Mouse (Mus musculus) kidney, postnatal 10 days (tissue): ENCODE measurements around the gene Jund.

Experiments used
- DNase-seq: peaks from one replicate; pipeline ENCODE4 v3.0.0; 2021; ENCODE audit warnings: mixed read lengths

Gene Jund

GRCm38 (mm10) chr8:70675336-70675735 is 23.4 kb upstream of the Jund start:
- DNase-seq = no peak

GRCm38 (mm10) chr8:70677451-70678080 is 21.2 kb upstream of the Jund start:
- peak; percentile 58 for DNase-seq

DNA sequence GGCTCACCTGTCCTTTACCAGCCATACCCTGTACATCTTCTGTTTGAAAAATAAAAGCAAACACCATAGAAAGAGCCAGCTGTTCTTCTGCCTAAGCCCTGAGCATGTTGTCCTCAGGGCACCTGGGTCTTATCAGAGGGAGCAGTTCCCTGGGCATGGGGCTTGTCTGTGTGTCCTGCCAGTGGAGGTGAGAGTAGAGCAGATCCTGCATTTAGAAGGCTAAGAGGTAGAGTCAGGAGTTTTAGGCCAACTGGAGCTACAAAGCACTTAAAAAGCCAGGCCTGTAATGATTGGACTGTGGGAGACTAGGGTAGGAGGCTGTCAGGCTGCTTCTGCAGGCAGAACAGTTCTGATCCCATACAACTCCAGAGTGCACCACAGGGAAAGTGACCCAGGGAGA is 20.1 kb upstream of the Jund start:
- no peak for DNase-seq

DNA sequence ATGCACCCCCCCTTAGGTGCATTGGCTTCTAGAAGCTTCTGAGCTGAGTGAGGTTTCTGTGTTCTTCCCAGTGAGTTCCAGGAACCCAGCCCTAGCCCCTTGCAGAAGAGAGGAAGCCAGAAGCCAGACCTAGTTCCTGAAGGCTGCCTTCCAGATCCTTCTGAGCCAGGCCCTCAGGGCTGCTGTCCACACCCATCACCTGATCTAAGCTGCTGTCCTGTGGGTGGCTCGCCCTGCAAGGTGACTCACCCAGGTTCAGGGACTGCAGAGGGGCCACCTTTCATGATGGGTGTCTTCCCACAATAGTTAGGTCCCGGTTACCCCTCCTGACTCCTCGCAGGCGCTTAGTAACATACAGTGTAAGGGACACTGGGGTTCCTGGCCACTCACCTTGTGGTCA is 19.3 kb upstream of the Jund start:
- DNase-seq = no peak

- peak; percentile 67 for DNase-seq
Observed at GRCm38 (mm10) chr8:70680039-70680438, 18.7 kb upstream of the Jund start.

GRCm38 (mm10) chr8:70681410-70681809 is 17.3 kb upstream of the Jund start:
- no peak for DNase-seq

DNA sequence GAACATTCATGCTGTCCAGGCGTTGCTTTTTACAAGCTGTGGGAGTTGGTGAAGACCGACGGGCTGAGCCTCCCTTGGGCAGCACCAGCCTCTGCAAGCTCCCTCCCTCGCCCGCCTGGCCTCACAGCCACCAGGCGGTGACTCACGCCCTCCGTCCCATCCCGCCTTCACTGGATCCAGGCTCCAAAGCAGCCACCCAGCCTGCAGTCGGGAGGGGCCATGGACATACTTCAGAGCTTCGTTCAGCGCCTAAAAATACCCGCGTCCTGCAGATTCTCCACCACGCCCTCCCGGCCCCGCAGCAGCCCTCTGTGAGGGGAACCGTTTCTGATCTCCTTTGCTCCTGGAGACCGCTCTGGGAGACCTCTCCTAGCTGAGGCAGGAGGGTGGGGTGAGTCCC is 16.6 kb upstream of the Jund start:
- DNase-seq = peak; percentile 73

DNA sequence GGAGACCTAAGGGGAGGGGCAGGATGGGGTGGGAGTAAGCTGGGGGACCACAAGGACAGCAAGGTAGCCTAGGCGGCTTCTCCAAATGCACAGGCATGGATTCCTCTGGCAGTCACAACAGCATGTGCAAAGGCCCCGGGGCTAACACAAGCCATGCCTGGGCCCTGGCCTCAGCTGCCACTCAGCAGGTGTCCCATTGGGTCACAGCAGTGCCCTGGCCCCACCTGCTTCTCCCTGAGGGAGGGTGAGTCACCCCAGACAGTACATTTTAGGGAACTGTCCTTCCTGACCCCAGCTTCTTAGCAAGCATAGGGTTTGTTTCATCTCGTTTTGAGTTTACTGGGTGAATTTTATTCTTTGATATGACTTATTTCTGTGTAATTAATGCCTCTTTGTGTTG is 16.1 kb upstream of the Jund start:
- no peak for DNase-seq

DNA sequence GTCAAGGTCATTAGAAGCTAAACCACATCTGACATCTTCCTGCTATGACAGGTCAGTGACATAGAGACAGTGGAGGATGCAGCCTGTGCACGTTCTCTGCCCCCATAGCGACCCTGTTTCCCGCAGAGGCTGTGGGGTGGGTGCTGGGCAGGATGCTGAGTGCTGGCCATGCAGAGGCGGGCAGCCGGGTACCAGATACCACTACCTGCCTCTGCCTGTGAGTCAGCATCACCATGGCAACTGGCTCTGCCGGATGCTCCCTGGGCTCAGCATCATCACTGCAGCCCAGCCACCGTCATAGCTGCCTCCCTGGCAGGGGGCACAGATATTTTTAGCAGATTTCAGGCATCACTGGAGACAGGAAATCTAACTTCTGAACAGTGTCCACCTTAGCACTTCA is 14.5 kb upstream of the Jund start:
- no peak for DNase-seq

GRCm38 (mm10) chr8:70687576-70687975 is 11.2 kb upstream of the Jund start:
- peak; percentile 84 for DNase-seq

GRCm38 (mm10) chr8:70688136-70688535 is 10.6 kb upstream of the Jund start:
- no peak for DNase-seq

DNA sequence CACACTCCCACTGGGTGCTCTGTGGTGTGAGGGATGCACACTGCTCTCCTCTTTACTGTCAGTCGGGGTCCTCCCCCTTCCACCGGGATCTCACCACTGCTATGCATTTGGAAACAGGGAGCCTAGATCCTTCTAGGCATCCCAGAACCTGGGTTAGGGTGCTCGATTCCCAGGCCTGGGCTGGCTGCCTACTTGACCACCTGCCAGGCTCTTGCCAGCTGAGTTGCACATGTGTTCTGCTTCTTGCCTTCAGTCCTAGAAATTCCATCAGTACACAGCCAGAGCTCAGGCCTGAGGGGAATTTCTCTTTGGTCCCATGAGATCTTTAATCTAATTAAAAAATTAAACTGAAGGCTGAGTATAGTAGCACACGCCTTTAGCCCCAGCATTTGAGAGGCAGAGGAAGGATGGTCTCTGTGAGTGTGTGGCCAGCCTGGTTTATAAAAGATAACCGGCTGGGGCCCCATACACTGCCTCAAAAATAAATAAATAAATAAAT is 8.8 kb upstream of the Jund start:
- DNase-seq = no peak

DNA sequence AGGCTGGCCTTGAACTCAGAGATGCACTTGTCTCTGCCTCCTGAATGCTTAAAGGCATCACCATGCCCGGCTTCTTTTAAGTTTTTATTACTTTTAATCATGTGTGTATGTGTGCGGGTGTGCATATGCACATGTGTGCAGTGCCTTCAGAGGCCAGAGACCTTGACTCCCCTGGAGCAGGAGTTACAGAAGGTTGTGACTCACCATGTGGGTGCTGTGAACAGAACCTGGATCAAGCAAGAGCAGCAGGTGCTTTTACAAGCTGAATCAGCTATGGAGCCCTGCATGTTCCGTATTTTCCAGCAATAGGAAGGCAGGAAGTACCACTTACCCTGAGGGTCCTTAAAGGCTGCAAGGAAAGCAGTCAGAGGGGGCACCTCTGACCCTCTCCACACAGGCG is 7.5 kb upstream of the Jund start:
- no peak for DNase-seq

DNA sequence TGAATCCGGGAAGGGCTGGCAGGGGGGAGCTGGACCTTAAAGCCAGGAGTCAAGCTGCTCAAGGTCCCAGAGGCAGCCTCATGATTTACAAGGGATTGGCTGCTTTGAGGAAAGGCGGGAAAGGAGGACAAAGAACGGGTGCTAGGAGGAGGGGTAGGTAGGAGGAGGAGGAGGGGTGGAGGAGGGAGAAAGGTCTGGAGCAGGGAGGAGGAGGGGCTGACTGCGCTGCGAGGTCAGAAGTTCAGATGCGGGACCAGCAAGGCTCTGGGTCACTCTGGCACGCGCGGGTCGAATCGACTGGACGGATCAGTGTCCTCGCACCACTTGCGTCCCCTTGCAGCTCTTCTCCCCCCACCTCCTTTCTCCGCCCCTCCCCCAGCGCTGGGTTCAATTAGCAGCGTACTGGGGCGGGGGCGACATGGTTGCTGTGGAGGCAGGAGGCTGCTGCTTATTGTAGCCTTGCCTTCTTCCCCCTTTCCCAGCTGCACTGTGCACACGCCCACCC is 7.0 kb upstream of the Jund start:
- peak; percentile 59 for DNase-seq

DNA sequence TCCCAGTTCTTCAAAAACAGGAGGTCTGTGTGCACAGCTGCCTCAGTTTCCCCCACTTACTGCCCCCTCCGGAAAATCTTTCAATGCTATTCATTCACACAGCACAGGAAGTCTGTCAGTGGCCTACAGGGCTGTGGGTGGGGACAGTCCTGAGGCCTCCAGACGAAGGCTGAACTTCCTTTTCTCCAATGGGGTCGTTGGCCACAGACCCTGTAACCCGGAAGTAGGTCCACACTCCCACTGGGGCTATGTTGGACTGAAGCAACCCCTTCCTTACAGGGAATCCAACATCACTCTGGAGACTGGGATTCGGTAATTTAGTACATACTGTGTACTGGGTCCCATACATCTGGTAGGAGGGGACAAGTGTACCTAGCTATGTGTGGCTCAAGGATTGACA is 5.1 kb upstream of the Jund start:
- no peak for DNase-seq

DNA sequence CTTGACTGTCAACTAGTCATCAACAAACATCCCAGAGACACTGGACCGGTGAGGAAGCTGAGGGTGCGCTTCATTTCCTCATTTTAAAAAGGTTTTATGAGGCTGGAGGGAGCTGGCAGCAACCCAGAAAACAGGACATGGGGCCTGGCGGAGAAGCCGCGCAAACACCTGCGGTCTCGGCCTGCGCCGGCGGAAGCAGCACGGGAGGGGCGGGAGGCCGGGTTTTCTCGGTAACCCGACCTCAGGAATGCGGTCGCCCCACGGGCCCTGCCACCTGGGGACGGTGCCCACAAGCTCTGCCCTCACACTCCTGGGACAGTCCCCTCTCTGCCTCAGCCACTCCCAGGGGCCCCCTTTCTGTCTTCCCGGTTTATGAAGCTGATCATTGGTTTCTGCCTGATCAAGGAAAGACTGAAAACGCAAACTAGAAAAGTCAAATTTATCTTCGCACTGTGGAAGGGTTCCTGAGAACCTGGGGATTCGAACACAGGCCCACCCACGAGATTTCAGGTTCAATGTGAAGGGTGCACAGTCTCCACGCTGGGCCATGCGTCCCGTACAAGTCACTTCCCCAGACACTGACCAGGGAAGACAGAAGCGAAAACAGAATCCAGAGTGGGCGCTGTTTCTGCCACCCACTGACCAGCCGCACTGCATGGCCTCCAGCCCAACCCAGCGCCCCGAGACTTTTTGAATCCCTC is 3.3 kb upstream of the Jund start:
- DNase-seq = peak; percentile 77

GRCm38 (mm10) chr8:70696019-70696885 is 2.5 kb upstream of the Jund start:
- peak; percentile 91 for DNase-seq

- DNase-seq = no peak
Observed at GRCm38 (mm10) chr8:70696946-70697345, 1.8 kb upstream of the Jund start.

- no peak for DNase-seq
Observed at GRCm38 (mm10) chr8:70697366-70698250, 1.1 kb upstream of the Jund start.

DNA sequence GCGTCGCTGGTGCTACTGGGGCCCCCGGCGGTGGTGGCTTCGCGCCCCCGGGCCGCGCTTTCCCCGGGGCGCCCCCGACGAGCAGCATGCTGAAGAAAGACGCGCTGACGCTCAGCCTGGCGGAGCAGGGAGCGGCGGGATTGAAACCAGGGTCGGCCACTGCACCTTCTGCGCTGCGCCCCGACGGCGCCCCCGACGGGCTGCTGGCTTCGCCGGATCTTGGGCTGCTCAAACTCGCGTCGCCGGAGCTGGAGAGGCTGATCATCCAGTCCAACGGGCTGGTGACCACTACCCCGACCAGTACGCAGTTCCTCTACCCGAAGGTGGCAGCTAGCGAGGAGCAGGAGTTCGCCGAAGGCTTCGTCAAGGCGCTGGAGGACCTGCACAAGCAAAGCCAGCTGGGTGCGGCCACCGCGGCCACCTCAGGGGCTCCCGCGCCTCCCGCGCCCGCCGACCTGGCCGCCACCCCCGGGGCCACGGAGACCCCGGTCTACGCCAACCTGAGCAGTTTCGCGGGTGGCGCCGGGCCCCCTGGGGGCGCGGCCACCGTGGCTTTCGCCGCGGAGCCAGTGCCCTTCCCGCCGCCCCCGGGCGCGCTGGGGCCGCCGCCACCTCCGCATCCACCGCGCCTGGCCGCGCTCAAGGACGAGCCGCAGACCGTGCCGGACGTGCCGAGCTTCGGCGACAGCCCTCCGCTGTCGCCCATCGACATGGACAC is 526 bp downstream of the Jund start:
- DNase-seq = peak; percentile 76

DNA sequence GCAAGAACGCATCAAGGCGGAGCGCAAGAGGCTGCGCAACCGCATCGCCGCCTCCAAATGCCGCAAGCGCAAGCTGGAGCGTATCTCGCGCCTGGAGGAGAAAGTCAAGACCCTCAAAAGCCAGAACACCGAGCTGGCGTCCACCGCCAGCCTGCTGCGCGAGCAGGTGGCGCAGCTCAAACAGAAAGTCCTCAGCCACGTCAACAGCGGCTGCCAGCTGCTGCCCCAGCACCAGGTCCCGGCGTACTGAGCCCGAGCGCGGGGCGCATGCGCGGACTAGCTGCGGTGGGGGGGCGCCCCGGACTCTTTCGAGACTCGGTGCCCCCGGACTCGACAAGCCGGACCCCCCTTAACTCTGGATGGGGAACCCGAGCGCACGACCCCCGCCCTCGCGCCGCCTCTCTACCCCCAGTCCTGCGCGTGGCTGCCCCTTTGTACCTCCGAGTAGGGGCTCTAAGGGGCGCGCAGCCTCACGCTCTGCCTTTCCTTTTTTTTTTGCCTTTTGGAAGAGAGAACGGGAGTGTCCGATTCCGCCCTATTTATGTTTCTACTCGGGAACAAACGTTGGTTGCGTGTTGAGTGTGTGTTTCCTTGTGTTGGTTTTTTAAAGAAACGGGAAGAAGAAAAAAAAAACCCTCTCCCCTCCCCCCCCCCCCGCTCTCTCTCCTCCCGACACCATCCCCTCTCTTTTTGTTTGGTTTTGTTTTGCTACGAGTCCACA is 1.2 kb downstream of the Jund start:
- peak; percentile 90 for DNase-seq
